Mouse (Mus musculus) G1E-ER4 (cell line): ENCODE data around the gene Prkar1b. TPM values are rescaled to one million over a fixed set of nuclear protein-coding genes. Genes with fewer than 3 reads are reported as not detected.

Experiments used
- GATA1 ChIP-seq: IDR thresholded peaks from one replicate; pipeline ENCODE4 v1.8.0; 2012; ENCODE audit warnings: low read length, inconsistent platforms
- polyA plus RNA-seq: library from polyadenylated mRNA; stranded (reverse); fragments of >175 nt; gene quantifications from 2 replicates; pipeline ENCODE4 v1.2.3, GENCODE M21; 2012

Prkar1b gene
- polyA plus RNA-seq, 1 experiment, result not detected

DNA sequence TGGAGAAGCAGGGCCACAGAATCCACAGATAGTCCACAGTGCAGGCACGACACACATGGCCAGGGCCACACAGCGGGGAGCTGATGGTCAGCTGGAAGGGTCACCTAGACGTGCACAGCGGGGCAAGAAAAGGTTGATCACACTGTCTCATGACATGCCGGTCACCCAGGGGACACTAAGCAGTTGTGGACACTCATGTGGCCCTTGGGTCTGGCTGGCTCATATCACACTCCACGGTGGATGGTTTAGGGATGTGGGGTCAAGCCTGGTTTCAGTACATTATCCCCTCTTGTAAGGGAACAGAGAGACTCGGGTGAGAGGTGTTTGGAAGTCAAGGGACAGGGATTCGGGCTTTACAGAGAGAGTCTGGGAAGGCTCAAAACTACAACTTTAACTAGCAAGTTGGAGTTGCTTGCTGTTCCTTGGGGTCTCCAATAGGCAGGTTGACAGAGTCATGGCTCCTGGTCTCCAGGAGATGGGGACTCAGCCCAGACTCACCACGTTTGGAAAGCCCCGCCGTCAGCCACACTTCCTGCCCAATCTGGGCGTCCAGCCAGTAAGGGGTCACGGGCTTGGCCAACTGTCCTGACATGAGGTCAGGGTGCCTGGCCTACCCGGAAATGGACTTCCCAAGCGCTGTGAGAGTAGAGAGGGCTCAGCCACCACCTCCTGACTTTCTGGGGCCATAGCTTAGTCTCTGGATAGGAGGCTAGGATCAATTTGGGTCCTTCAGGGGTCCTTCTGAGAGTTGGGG lies 132.3 kb downstream of the Prkar1b start:
- no peak for TF ChIP-seq GATA1

DNA sequence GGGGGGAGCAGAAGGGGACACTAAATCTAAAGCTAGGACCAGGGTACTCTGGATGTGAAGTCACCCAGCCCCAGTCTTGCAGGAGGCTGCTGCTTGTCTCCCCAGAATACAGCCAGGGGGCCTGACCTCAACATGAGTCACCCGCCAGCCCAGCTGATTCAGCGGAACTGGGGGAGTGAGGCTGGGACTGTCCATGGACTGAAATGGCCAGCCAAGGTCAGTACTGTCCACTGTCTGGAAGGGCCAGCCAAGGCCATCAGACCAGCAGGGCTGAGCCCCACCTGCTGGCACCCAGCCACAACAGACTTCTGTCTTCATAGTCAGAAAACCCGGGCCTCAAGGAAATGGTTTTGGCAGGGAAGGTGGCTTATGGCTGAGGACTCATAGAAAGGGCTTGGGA lies 134.7 kb downstream of the Prkar1b start:
- TF ChIP-seq GATA1, result no peak

GRCm38 (mm10) chr5:139010649-139011048 lies 139.2 kb downstream of the Prkar1b start:
- TF ChIP-seq GATA1, result no peak

GRCm38 (mm10) chr5:139007141-139007775 lies 142.5 kb downstream of the Prkar1b start:
- TF ChIP-seq GATA1, result no peak

- TF ChIP-seq GATA1, result no peak
Measured at GRCm38 (mm10) chr5:139004588-139004987, 145.2 kb downstream of the Prkar1b start.

DNA sequence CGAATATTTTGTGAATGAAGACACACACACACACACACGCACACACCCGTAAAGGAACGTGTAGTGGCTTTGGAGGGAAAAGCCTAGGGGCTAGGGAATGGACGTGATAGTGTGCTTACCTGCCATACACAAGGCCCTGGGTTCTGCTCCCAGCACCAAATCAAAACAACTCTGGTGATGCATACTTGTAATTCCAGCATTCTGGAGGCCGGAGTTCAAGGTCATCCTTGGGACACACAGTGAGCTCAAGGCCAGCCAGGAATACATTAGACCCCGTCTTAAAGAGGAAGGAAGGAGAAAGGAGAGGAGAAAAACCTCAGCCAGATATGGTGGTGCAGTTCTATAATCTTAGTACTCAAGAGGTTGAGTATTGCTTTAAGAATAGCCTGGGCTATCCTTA lies 150.1 kb downstream of the Prkar1b start:
- TF ChIP-seq GATA1, result no peak

- no peak for TF ChIP-seq GATA1
Measured at GRCm38 (mm10) chr5:138997936-138998580, 151.7 kb downstream of the Prkar1b start.

GRCm38 (mm10) chr5:138997171-138997788 lies 152.5 kb downstream of the Prkar1b start, which contains the start of gene Pdgfa:
Gene Pdgfa (minus strand): TSS chr5:138997370.
- TF ChIP-seq GATA1, result no peak

- no peak for TF ChIP-seq GATA1
Measured at GRCm38 (mm10) chr5:138996322-138997073, 153.3 kb downstream of the Prkar1b start.

GRCm38 (mm10) chr5:138995721-138996311 lies 154.0 kb downstream of the Prkar1b start:
- no peak for TF ChIP-seq GATA1

- TF ChIP-seq GATA1, result no peak
Measured at GRCm38 (mm10) chr5:138994786-138995720, 154.7 kb downstream of the Prkar1b start.

- no peak for TF ChIP-seq GATA1
Measured at GRCm38 (mm10) chr5:138994108-138994785, 155.6 kb downstream of the Prkar1b start.
